Mouse (Mus musculus) neural tube, embryonic 12.5 days (tissue): ENCODE measurements at regions not wholly inside any gene's neighbourhood (a gene's known extent, or its start where the extent isn't known, plus 50 kb on each side); places are given as distances from the start of the nearest gene placed in this dataset.

Experiments used
- ATAC-seq: fragments of 200-750 bp; cut with Nextera tagmentation; 2 replicates; pipeline ENCODE4 v1.8.0; 2017; ENCODE audit warnings: low read depth, mild to moderate bottlenecking, moderate TSS enrichment, moderate library complexity; ENCODE audit not compliant: low FRiP score
- H3K27ac ChIP-seq: fragments of 300-500 bp; sonication (generic); 2 replicates; pipeline ENCODE4 v1.5.1; 2016
- H3K27me3 ChIP-seq: fragments of 300-500 bp; sonication (generic); replicated peaks from 2 replicates; pipeline ENCODE4 v1.6.1; 2016; ENCODE audit warnings: mild to moderate bottlenecking
- H3K36me3 ChIP-seq: fragments of 300-500 bp; sonication (generic); 2 replicates; pipeline ENCODE4 v1.6.1; 2016; ENCODE audit warnings: mild to moderate bottlenecking
- H3K4me1 ChIP-seq: fragments of 300-500 bp; sonication (generic); 2 replicates; pipeline ENCODE4 v1.6.1; 2016
- H3K4me2 ChIP-seq: fragments of 300-500 bp; sonication (generic); replicated peaks from 2 replicates; pipeline ENCODE4 v1.6.1; 2016; ENCODE audit warnings: mild to moderate bottlenecking
- H3K4me3 ChIP-seq: fragments of 300-500 bp; sonication (generic); 2 replicates; pipeline ENCODE4 v1.5.1; 2016
- H3K9ac ChIP-seq: fragments of 300-500 bp; sonication (generic); 2 replicates; pipeline ENCODE4 v1.6.1; 2016; ENCODE audit warnings: mild to moderate bottlenecking
- H3K9me3 ChIP-seq: fragments of 300-500 bp; sonication (generic); 2 replicates; pipeline ENCODE4 v1.6.1; 2016; ENCODE audit warnings: mild to moderate bottlenecking
- WGBS: fragments of 180-500 bp; shearing (Covaris S2); methylation state at CpG from one replicate; pipeline ENCODE4 v1.1.7; 2016; 5-methylcytosine and 5-hydroxymethylcytosine counted together

DNA sequence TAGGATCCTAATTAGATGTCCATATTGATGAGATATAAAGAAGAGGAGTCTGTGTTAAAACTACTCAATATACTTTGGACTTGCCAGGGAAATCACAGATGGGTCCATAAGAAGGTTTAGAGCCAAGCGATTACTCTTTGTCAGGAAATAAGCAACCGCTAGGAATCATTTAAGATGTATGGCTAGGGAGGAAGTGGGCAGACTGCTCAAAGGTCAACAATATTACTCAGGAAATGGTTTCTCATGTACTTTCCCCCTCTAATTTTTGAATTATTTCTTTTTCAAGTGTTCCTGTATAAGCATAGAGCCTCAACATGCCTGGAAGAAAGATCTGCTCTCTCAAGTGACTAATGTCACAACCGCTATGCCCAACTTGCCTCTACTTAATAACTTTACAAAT lies 217.3 kb upstream of the Gm11114 start:
- Histone ChIP-seq H3K9me3 (no peaks in the 10 kb centered on the region), H3K4me3 (no peak overlapping the region), H3K4me2 (no peak overlapping the region), H3K27ac (no peak overlapping the region), H3K27me3 (no peaks in the 10 kb centered on the region), H3K9ac (no peak overlapping the region), H3K4me1 (no peaks in the 10 kb centered on the region), H3K36me3 (no peaks in the 10 kb centered on the region)
- ATAC-seq, result no peak
- WGBS, result 91% methylated on average over 3 of the region's 3 CpGs

DNA sequence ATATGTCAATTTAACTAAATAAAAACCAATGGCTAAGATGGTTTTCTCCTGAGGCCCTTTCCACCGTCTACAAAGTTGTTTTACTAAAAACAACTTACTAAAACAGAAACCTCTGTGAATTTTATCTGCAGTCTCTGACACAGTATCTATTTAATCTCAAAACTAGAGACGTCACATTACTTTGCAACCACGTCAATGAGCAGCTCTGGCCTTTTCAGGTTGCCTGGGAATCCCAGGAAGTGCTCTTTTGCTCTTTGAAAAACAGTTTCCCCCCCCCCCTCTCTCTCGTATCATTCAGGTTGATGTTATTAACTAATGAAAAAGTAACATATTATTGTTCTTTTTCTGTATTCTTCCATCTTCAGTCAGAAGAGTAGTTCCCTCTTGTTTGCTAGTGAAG lies 216.1 kb upstream of the Gm11114 start:
- Histone ChIP-seq H3K4me3 (no peak overlapping the region), H3K27me3 (no peaks in the 10 kb centered on the region), H3K9me3 (no peaks in the 10 kb centered on the region), H3K36me3 (no peaks in the 10 kb centered on the region), H3K4me2 (no peak overlapping the region), H3K4me1 (no peaks in the 10 kb centered on the region), H3K9ac (no peak overlapping the region), H3K27ac (no peak overlapping the region)
- WGBS, result 85% methylated on average over 4 of the region's 4 CpGs
- ATAC-seq, result no peak

DNA sequence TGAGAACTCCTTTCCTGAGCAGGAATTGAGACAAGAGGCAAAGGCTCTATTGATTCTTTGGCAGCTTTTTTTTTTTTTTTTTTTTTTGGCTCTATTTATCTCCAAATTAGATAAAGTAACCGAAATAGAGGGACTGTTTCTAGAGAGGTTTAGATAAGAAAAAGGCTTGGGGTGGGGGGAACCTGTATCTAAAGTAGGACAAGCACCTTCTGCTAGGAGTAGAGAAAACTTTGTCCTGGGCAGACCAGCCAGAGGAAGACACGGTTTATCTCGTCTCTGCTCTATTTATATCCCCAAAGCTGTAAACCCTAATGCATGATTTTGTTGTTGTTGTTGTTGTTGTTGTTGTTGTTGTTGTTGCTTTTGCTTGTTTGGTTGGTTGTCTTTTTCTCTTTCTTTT lies 199.6 kb upstream of the Gm11114 start:
- no peak overlapping the region for H3K27ac ChIP-seq
- H3K27me3 ChIP-seq, result no peaks in the 10 kb centered on the region
- H3K36me3 ChIP-seq, result no peaks in the 10 kb centered on the region
- 83% methylated on average over 3 of the region's 3 CpGs for WGBS
- H3K4me3 ChIP-seq, result no peak overlapping the region
- no peak for ATAC-seq
- H3K9ac ChIP-seq, result no peak overlapping the region
- H3K9me3 ChIP-seq, result no peaks in the 10 kb centered on the region
- no peak overlapping the region for H3K4me2 ChIP-seq
- H3K4me1 ChIP-seq, result no peaks in the 10 kb centered on the region

DNA sequence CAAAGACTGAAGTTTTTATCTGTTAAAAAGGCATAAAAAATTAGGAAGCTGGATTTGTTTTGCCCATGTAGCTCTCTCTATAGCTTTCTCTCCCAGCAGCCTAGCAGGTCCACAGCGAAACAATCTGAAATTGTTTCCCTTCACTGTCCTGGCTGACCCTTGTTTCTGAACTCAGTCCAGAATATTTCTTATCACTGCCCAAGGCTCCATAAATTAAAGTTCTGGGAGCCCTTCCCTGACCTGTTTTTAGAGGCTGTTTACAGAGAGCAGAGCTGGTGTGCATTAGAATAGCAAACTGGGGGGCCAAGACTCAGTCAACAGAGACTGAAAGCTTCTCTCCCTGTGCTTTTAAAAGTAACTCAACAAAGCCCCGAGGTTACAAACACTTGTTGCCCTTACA lies 198.3 kb upstream of the Gm11114 start:
- no peaks in the 10 kb centered on the region for H3K4me1 ChIP-seq
- H3K9ac ChIP-seq, result no peak overlapping the region
- no peaks in the 10 kb centered on the region for H3K36me3 ChIP-seq
- no peak overlapping the region for H3K4me2 ChIP-seq
- WGBS, result 76% methylated on average over 2 of the region's 2 CpGs
- H3K27me3 ChIP-seq, result no peaks in the 10 kb centered on the region
- H3K4me3 ChIP-seq, result no peak overlapping the region
- no peak overlapping the region for H3K27ac ChIP-seq
- ATAC-seq, result no peak
- H3K9me3 ChIP-seq, result no peaks in the 10 kb centered on the region

DNA sequence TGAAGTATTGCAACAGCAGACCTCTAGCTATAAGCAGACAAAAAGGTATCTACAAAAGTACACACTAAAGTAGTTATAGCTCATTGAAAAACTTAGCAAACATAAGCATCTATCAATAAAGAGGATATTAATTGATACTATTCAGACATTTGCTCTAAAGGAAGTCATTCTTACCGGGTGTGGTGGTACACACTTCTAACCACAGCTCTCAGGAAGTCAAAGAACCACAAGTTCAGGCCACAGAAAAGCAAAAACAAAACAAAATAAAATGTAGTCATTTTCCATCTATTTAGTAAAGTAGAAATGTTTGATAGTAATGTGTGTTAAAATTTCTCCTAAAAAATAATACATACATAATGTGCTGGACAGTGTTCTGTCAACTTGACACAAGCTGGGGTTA lies 192.5 kb upstream of the Gm11114 start:
- WGBS, result 77% methylated on average over 1 of the region's 1 CpGs
- Histone ChIP-seq H3K4me2 (no peak overlapping the region), H3K27me3 (no peaks in the 10 kb centered on the region), H3K4me1 (no peaks in the 10 kb centered on the region), H3K4me3 (no peak overlapping the region), H3K27ac (no peak overlapping the region), H3K9me3 (no peaks in the 10 kb centered on the region), H3K36me3 (no peaks in the 10 kb centered on the region), H3K9ac (no peak overlapping the region)
- no peak for ATAC-seq

DNA sequence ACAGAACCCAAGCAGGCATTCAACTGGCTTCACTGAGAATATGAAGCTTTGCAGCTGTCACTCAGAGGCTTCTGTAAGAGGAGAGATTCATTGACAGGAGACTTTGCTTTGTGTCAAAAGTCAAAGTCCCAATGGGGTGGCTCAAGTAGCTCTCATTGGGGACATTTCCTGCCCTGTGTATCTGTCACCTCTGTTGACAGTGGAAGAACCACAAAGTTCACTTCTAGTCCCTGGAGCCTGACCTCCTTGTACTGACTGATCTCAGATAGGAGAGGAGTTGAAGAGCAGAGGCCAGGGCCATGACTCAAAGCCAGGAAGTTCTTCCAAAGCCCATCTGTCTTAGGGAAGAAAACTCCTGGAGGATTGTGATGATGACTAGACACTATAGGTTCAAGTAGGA lies 191.5 kb upstream of the Gm11114 start:
- H3K4me1 ChIP-seq, result no peaks in the 10 kb centered on the region
- H3K4me2 ChIP-seq, result no peak overlapping the region
- no peak for ATAC-seq
- H3K27ac ChIP-seq, result no peak overlapping the region
- H3K9ac ChIP-seq, result no peak overlapping the region
- no peak overlapping the region for H3K4me3 ChIP-seq
- no peaks in the 10 kb centered on the region for H3K27me3 ChIP-seq
- H3K36me3 ChIP-seq, result no peaks in the 10 kb centered on the region
- H3K9me3 ChIP-seq, result no peaks in the 10 kb centered on the region

DNA sequence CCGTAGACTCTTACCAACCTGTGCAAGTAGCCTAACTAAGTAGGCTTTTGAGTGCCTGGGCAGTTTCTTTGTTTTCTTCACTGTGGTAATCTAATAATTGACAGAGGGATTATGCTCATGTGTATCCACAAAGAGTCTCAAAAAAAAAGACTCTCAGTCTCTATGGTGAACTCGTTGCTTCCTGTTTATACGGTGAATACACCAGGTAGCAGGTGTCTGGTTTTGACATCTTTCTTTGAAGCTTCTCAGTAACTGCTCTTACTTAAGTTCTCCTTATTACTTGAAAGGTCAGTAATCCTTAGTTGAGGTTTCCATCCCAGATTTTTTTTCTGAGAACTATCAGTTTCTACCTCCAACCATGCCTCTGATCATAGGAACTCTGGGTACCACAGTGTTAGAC lies 188.9 kb upstream of the Gm11114 start:
- Histone ChIP-seq H3K36me3 (no peaks in the 10 kb centered on the region), H3K4me1 (no peaks in the 10 kb centered on the region), H3K9ac (no peak overlapping the region), H3K4me3 (no peak overlapping the region), H3K27me3 (no peaks in the 10 kb centered on the region), H3K4me2 (no peak overlapping the region), H3K27ac (no peak overlapping the region), H3K9me3 (no peaks in the 10 kb centered on the region)
- 91% methylated on average over 3 of the region's 3 CpGs for WGBS
- ATAC-seq, result no peak

DNA sequence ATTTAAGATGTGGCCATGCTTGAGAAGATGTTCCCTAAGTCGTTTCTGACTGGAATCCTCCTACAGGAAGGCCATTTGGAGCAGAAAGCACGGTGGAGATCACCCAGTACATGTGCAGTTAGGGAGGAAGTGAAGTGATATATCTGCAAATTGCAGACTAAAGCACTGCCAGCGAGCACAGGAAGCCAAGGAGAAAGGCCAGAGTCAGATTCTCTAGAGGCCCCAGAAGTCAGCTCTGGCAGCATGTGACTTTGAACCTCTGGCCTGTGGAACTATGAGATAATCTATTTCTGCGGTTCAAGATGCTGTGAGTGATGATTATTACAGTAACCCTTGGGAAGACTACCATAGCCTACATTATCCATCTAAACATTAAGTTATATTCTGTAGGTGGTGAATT lies 186.8 kb upstream of the Gm11114 start:
- no peak for ATAC-seq
- Histone ChIP-seq H3K4me2 (no peak overlapping the region), H3K27me3 (no peaks in the 10 kb centered on the region), H3K36me3 (no peaks in the 10 kb centered on the region), H3K4me1 (no peaks in the 10 kb centered on the region), H3K9me3 (no peaks in the 10 kb centered on the region), H3K9ac (no peak overlapping the region), H3K4me3 (no peak overlapping the region), H3K27ac (no peak overlapping the region)
- 72% methylated on average over 4 of the region's 4 CpGs for WGBS

DNA sequence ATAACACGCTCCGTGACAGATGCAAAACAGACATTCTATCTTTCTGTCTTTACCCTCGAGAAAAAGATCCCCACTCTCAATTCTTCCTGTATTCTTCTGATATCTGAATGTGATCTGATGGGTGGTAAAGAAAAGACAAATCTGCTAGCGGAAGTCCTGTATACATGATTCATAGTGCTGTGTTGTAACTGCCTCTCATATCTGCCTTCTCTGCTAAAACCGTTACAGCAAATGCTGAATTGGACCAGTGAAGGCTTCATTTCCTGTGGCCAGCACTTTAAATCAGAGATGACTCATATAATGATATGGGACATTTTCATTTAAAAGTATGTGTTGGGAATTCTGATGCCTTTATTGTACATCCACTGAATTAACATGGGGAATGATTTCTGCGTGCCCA lies 186.0 kb upstream of the Gm11114 start:
- Histone ChIP-seq H3K9ac (no peak overlapping the region), H3K4me2 (no peak overlapping the region), H3K9me3 (no peaks in the 10 kb centered on the region), H3K27ac (no peak overlapping the region), H3K4me3 (no peak overlapping the region), H3K27me3 (no peaks in the 10 kb centered on the region), H3K4me1 (no peaks in the 10 kb centered on the region), H3K36me3 (no peaks in the 10 kb centered on the region)
- WGBS, result 90% methylated on average over 6 of the region's 6 CpGs
- no peak for ATAC-seq

DNA sequence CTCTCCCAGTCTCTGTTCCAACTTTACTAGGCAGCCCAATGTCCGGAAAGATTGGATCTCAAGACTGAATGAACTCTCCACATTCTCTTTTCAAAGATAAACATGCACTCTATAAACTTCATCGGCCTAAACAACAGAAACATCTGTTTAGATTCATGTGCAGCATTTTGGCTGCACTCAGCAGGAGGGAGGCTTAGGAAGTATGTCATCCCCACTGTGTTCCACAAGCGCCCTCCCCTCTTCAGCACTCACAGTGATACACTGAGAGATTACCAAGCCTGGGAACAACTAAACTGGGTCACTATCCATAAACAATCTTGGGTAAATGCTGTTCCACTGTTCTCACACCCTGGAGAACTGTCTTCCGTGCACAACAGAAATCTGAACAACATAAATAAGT lies 185.5 kb upstream of the Gm11114 start:
- 79% methylated on average over 4 of the region's 4 CpGs for WGBS
- H3K4me2 ChIP-seq, result no peak overlapping the region
- H3K4me3 ChIP-seq, result no peak overlapping the region
- H3K9me3 ChIP-seq, result no peaks in the 10 kb centered on the region
- H3K9ac ChIP-seq, result no peak overlapping the region
- no peaks in the 10 kb centered on the region for H3K36me3 ChIP-seq
- H3K4me1 ChIP-seq, result no peaks in the 10 kb centered on the region
- H3K27me3 ChIP-seq, result no peaks in the 10 kb centered on the region
- no peak for ATAC-seq
- H3K27ac ChIP-seq, result no peak overlapping the region

DNA sequence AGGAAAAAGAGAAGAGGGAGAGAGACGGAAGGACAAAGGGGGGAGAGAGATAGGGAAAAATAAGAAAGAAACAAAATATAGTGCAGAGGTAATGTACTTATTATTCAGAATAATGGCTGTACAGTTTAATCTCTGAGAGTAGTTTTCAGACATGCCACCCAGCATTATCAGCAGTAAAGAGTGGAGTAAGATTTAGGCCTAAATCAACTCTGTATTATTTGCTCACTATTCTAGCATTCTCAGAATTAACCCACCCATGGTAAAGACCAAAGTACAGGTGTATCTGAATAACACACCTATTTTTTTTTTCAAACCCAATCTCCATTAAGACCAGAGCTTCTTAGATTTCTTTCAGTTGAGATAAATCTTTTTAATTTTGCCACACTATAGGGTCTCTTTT lies 177.7 kb upstream of the Gm11114 start:
- WGBS, result 90% methylated on average over 1 of the region's 1 CpGs
- no peaks in the 10 kb centered on the region for H3K27me3 ChIP-seq
- no peaks in the 10 kb centered on the region for H3K9me3 ChIP-seq
- no peaks in the 10 kb centered on the region for H3K36me3 ChIP-seq
- H3K4me1 ChIP-seq, result no peaks in the 10 kb centered on the region
- no peak for ATAC-seq
- no peak overlapping the region for H3K4me2 ChIP-seq
- no peak overlapping the region for H3K27ac ChIP-seq
- H3K9ac ChIP-seq, result no peak overlapping the region
- H3K4me3 ChIP-seq, result no peak overlapping the region

DNA sequence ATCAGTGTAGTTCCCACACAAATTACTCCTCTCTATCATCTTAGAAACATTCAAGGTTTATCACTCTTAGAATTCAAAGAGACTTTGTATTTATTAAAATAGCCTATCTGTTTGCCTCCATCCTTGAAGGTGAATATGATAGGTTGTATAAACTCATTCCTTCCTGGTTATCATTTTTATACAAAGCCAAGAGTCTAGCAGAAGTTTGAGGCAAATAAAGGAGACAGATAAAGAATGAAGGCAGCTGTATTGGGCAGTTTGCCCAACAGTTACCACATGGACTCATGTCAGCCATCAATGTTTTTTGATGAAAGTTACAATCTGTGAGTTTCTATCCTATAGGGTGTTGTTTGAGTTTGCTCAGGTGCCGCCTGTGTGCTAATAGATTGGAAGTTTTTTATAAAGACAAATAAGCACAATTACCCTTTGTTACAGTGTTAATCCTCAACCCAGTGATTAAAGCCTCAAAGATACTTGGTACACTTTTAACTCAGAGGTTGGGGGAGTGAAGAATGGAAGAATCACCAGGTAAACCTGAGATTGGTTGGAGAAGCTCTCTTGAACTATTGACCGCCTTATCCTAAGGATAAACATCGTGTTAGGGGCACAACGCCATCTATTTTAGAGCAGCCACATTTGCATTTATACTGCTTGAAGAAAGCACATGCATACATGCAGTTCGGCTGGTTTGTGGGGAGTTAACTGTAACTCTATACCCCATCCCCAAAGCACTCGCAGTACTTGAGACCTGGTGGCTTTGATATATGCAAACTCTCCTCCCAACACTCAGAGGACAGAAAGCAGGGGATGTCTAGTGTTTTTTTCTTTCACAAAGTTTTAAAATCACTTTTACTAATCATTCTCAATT lies 175.6 kb upstream of the Gm11114 start:
- no peak for ATAC-seq
- H3K27me3 ChIP-seq, result no peaks in the 10 kb centered on the region
- H3K4me1 ChIP-seq, result no peaks in the 10 kb centered on the region
- 85% methylated on average over 6 of the region's 6 CpGs for WGBS
- no peak overlapping the region for H3K27ac ChIP-seq
- H3K4me2 ChIP-seq, result no peak overlapping the region
- H3K9ac ChIP-seq, result no peak overlapping the region
- no peak overlapping the region for H3K4me3 ChIP-seq
- H3K36me3 ChIP-seq, result no peaks in the 10 kb centered on the region
- no peaks in the 10 kb centered on the region for H3K9me3 ChIP-seq

DNA sequence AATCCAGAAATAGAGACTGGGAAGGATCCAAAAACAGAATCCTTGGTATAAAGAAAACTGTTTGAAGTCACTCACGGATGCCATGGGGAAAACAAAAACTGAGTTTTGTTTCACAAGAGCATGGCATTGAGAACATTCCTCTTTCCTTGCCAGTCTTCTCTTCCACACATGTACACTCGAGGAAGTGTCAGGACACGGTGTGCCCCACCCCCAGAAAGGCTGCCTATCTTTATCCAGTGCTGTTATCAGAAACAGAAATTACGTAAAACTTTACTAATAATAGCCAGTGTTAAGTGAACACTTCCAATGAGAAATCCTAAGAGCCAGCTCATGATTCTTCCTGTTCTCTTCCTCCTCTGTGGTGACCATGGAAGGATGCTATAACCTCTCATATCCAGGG lies 172.7 kb upstream of the Gm11114 start:
- H3K27me3 ChIP-seq, result no peaks in the 10 kb centered on the region
- no peaks in the 10 kb centered on the region for H3K4me1 ChIP-seq
- no peaks in the 10 kb centered on the region for H3K36me3 ChIP-seq
- ATAC-seq, result no peak
- H3K4me3 ChIP-seq, result no peak overlapping the region
- no peaks in the 10 kb centered on the region for H3K9me3 ChIP-seq
- no peak overlapping the region for H3K4me2 ChIP-seq
- H3K9ac ChIP-seq, result no peak overlapping the region
- no peak overlapping the region for H3K27ac ChIP-seq
- 92% methylated on average over 4 of the region's 4 CpGs for WGBS
